18 mouse cellular contexts compared by ENCODE assay signal in genomic region chr16:35905819-35906485, GRCm38 (mm10). TPM values are rescaled to one million over a fixed set of nuclear protein-coding genes. Genes with fewer than 3 reads are reported as not detected.
A peak's percentile ranks its signal among the peaks of the same experiment; 100 is the strongest.
DNase-seq lines count a peak whose midpoint lies in the region; ATAC-seq and TF ChIP-seq lines count a peak whose summit lies in the region.
"Had no signal": no experiment of that assay in that cellular context is flagged by ENCODE, and none has a peak within 500 bp of the region (broad histone marks: within the 10 kb centered on the region; RNA-seq: fewer than 3 reads in every experiment).

No protein-coding gene starts in this region.

- H3K9ac ChIP-seq in liver, embryonic 16.5 days (ENCODE audit: low read depth, low read length) = peak overlapping the region; percentile 21; the same call in 1 of the 2 replicates
- no peak overlapping the region for H3K9ac ChIP-seq in kidney, embryonic 15.5 days
- no peak overlapping the region for H3K9ac ChIP-seq in hindbrain, embryonic 14.5 days
- H3K9ac ChIP-seq: forebrain, embryonic 12.5 days; heart, embryonic 12.5 days; lung, embryonic 14.5 days had no signal

- peak; percentile 49; the same call in 1 of the 2 replicates for ATAC-seq in G1E (ENCODE audit: extremely low read depth, insufficient number of reproducible peaks, low FRiP score, poor library complexity, severe bottlenecking)
- peak; percentile 35; the same call in 1 of the 2 replicates for ATAC-seq in liver, embryonic 16.5 days (ENCODE audit: low read depth)
- ATAC-seq in activated CD4-positive, CD25-positive, alpha-beta regulatory T cell, adult 4 months = no peak
- ATAC-seq in kidney, embryonic 15.5 days (replicated peaks; ENCODE audit: low FRiP score) = no peak
- ATAC-seq in hindbrain, embryonic 14.5 days (ENCODE audit: low FRiP score) = no peak
- ATAC-seq: hindbrain, postnatal 0 days had no signal

- peak overlapping the region; percentile 44 for H3K4me2 ChIP-seq in liver, embryonic 16.5 days (ENCODE audit: low read depth, low read length)
- H3K4me2 ChIP-seq in kidney, embryonic 15.5 days = no peak overlapping the region
- no peak overlapping the region for H3K4me2 ChIP-seq in hindbrain, embryonic 14.5 days (replicated peaks)
- H3K4me2 ChIP-seq: forebrain, embryonic 12.5 days; heart, embryonic 12.5 days; lung, embryonic 14.5 days had no signal

- no peak for TF ChIP-seq CTCF in G1E (IDR thresholded peaks at IDR 0.05; ENCODE audit: low read depth, low read length)

- DNase-seq in CD4-positive, CD25-positive, alpha-beta regulatory T cell, adult 2 months (ENCODE audit: low read depth, low spot score) = peak; percentile 33
- peak; percentile 34 for DNase-seq in G1E (ENCODE audit: low spot score)
- DNase-seq in induced T-regulatory cell, adult 2 months (ENCODE audit: low read depth) = peak; percentile 40
- no peak for DNase-seq in hindbrain, embryonic 14.5 days (ENCODE audit: low spot score)
- DNase-seq: adrenal gland, postnatal 25 days; cerebellum, adult 9-10 months; lung, embryonic 14.5 days; lung, postnatal 4 days; midbrain, embryonic 14.5 days; retina, postnatal 1 day; right cerebral cortex, postnatal 4 days had no signal

- H3K36me3 ChIP-seq in G1E (replicated peaks) = no peaks in the 10 kb centered on the region
- H3K36me3 ChIP-seq in liver, embryonic 16.5 days (ENCODE audit: control insufficient read depth, insufficient read depth) = no peaks in the 10 kb centered on the region
- no peaks in the 10 kb centered on the region for H3K36me3 ChIP-seq in kidney, embryonic 15.5 days
- no peaks in the 10 kb centered on the region for H3K36me3 ChIP-seq in hindbrain, embryonic 14.5 days (replicated peaks; ENCODE audit: control insufficient read depth, insufficient read depth)
- H3K36me3 ChIP-seq: forebrain, embryonic 12.5 days; heart, embryonic 12.5 days had no signal

- peaks cover 47% of the 10 kb centered on the region for H3K4me1 ChIP-seq in G1E (ENCODE audit: insufficient read depth, low read depth, low read length)
- no peaks in the 10 kb centered on the region; the same call in none of the 2 replicates for H3K4me1 ChIP-seq in liver, embryonic 16.5 days (ENCODE audit: control insufficient read depth, low read depth, low read length)
- peaks cover 7% of the 10 kb centered on the region; the same call in 1 of the 2 replicates for H3K4me1 ChIP-seq in kidney, embryonic 15.5 days
- no peaks in the 10 kb centered on the region for H3K4me1 ChIP-seq in hindbrain, embryonic 14.5 days (replicated peaks; ENCODE audit: control insufficient read depth, insufficient read depth, low read length)
- H3K4me1 ChIP-seq: forebrain, embryonic 12.5 days had no signal

- peak overlapping the region; percentile 50 for H3K27ac ChIP-seq in liver, embryonic 16.5 days (ENCODE audit: low read length)
- H3K27ac ChIP-seq in kidney, embryonic 15.5 days = no peak overlapping the region
- no peak overlapping the region for H3K27ac ChIP-seq in hindbrain, embryonic 14.5 days
- H3K27ac ChIP-seq: forebrain, embryonic 12.5 days; hindbrain, postnatal 0 days had no signal

- H3K27me3 ChIP-seq in G1E (ENCODE audit: insufficient read depth, low read length) = no peaks in the 10 kb centered on the region
- no peaks in the 10 kb centered on the region for H3K27me3 ChIP-seq in liver, embryonic 16.5 days (ENCODE audit: control insufficient read depth, insufficient read depth, low read depth, low read length)
- no peaks in the 10 kb centered on the region for H3K27me3 ChIP-seq in kidney, embryonic 15.5 days
- H3K27me3 ChIP-seq in hindbrain, embryonic 14.5 days (ENCODE audit: control insufficient read depth, insufficient read depth, low read length) = no peaks in the 10 kb centered on the region
- H3K27me3 ChIP-seq: forebrain, embryonic 12.5 days; heart, embryonic 12.5 days had no signal

- peaks cover 12% of the 10 kb centered on the region for H3K9me3 ChIP-seq in G1E (replicated peaks)
- H3K9me3 ChIP-seq in liver, embryonic 16.5 days (replicated peaks; ENCODE audit: control insufficient read depth, low read length) = no peaks in the 10 kb centered on the region
- no peaks in the 10 kb centered on the region for H3K9me3 ChIP-seq in kidney, embryonic 15.5 days (replicated peaks)
- H3K9me3 ChIP-seq in hindbrain, embryonic 14.5 days (ENCODE audit: control insufficient read depth, low read length) = no peaks in the 10 kb centered on the region
- H3K9me3 ChIP-seq: forebrain, embryonic 12.5 days; heart, embryonic 12.5 days had no signal

- WGBS in liver, embryonic 16.5 days (ENCODE audit: insufficient replicate concordance) = 37% methylated on average over 6 of the region's 6 CpGs
- WGBS in kidney, embryonic 15.5 days = 68% methylated on average over 6 of the region's 6 CpGs
- 83% methylated on average over 6 of the region's 6 CpGs for WGBS in hindbrain, embryonic 14.5 days

- peak overlapping the region; percentile 38; the same call in 1 of the 2 replicates for H3K4me3 ChIP-seq in G1E (ENCODE audit: low read depth, low read length)
- H3K4me3 ChIP-seq in liver, embryonic 16.5 days (ENCODE audit: low read depth, low read length) = peak overlapping the region; percentile 30; the same call in 1 of the 2 replicates
- H3K4me3 ChIP-seq in kidney, embryonic 15.5 days (replicated peaks) = no peak overlapping the region
- no peak overlapping the region for H3K4me3 ChIP-seq in hindbrain, embryonic 14.5 days (replicated peaks; ENCODE audit: low read length)
- H3K4me3 ChIP-seq: forebrain, embryonic 12.5 days; heart, embryonic 12.5 days; myocyte had no signal

RNA-seq across cellular contexts. Expression of gene Parp9, which starts 32.3 kb away (rescaled TPM):
- total RNA-seq in G1E (2014; fragmentation: Nextera tagmentation) (13.5 and 15.2 TPM in 2 replicates), G1E (2017) (32.8 and 36.4 TPM in 2 replicates)
- 1.6 and 2.1 TPM in 2 replicates for polyA plus RNA-seq in G1E (2012)
- polyA plus RNA-seq in liver, embryonic 16.5 days (2015; fragmentation: Nextera tagmentation; extraction: Ambion mirVana) = 7.3 and 7.7 TPM in 2 replicates
- polyA plus RNA-seq in activated CD4-positive, CD25-positive, alpha-beta regulatory T cell, adult 4 months (2017; shearing (Covaris generic)) = 10 to 100 TPM; 83.1 to 86.9 TPM
- 4.5 and 5.5 TPM in 2 replicates for polyA plus RNA-seq in kidney, embryonic 15.5 days (2015; fragmentation: Nextera tagmentation; extraction: Ambion mirVana)
- 2.2 and 2.6 TPM in 2 replicates for polyA plus RNA-seq in hindbrain, embryonic 14.5 days (2014; fragmentation: Nextera tagmentation; extraction: Ambion mirVana)

RNA-seq across cellular contexts. Expression of gene Dtx3l, which starts 33.0 kb away (rescaled TPM):
- 15.2 and 15.4 TPM in 2 replicates for total RNA-seq in G1E (2014; fragmentation: Nextera tagmentation)
- 13.0 and 17.5 TPM in 2 replicates for total RNA-seq in G1E (2017)
- 2.1 and 3.5 TPM in 2 replicates for polyA plus RNA-seq in G1E (2012)
- 4.7 and 5.5 TPM in 2 replicates for polyA plus RNA-seq in liver, embryonic 16.5 days (2015; fragmentation: Nextera tagmentation; extraction: Ambion mirVana)
- 10 to 100 TPM; 61.6 to 62.8 TPM for polyA plus RNA-seq in activated CD4-positive, CD25-positive, alpha-beta regulatory T cell, adult 4 months (2017; shearing (Covaris generic))
- 3.3 and 3.4 TPM in 2 replicates for polyA plus RNA-seq in kidney, embryonic 15.5 days (2015; fragmentation: Nextera tagmentation; extraction: Ambion mirVana)
- polyA plus RNA-seq in hindbrain, embryonic 14.5 days (2014; fragmentation: Nextera tagmentation; extraction: Ambion mirVana) = 1.2 and 1.7 TPM in 2 replicates

RNA-seq across cellular contexts. Expression of gene Parp14, which starts 34.6 kb away (rescaled TPM):
- total RNA-seq in G1E (2014; fragmentation: Nextera tagmentation) (3.4 and 5.5 TPM in 2 replicates), G1E (2017) (4.6 and 6.1 TPM in 2 replicates)
- 1.5 and 2.1 TPM in 2 replicates for polyA plus RNA-seq in G1E (2012)
- 1.4 and 1.5 TPM in 2 replicates for polyA plus RNA-seq in liver, embryonic 16.5 days (2015; fragmentation: Nextera tagmentation; extraction: Ambion mirVana)
- 10 to 100 TPM; 38.7 to 42.6 TPM for polyA plus RNA-seq in activated CD4-positive, CD25-positive, alpha-beta regulatory T cell, adult 4 months (2017; shearing (Covaris generic))
- polyA plus RNA-seq in kidney, embryonic 15.5 days (2015; fragmentation: Nextera tagmentation; extraction: Ambion mirVana) = 1.1 and 1.2 TPM in 2 replicates
- polyA plus RNA-seq in hindbrain, embryonic 14.5 days (2014; fragmentation: Nextera tagmentation; extraction: Ambion mirVana) = 0.38 and 0.66 TPM in 2 replicates

Comparison
In these comparisons a context has a peak if more than half of its experiments do, and no peak if none do; other contexts are left out.
1. ATAC-seq: peak in G1E (single experiment) and liver, embryonic 16.5 days (single experiment); none in activated CD4-positive, CD25-positive, alpha-beta regulatory T cell, adult 4 months (single experiment), kidney, embryonic 15.5 days (single experiment) and hindbrain, embryonic 14.5 days (single experiment).
2. H3K4me3 ChIP-seq: peak in G1E (single experiment) and liver, embryonic 16.5 days (single experiment); none in kidney, embryonic 15.5 days (single experiment) and hindbrain, embryonic 14.5 days (single experiment).
3. RNA of gene Parp14, which starts 34.6 kb away (polyA plus RNA-seq): 38.7 to 42.6 TPM in activated CD4-positive, CD25-positive, alpha-beta regulatory T cell, adult 4 months; 1.5 to 2.1 TPM in G1E, 1.4 to 1.5 TPM in liver, embryonic 16.5 days, 1.1 to 1.2 TPM in kidney, embryonic 15.5 days and 0.38 to 0.66 TPM in hindbrain, embryonic 14.5 days; every median in the first group is over 10 times any median in the second.